Mouse (Mus musculus) adrenal gland, postnatal 4 days (tissue): ENCODE data around the gene Zcchc8. TPM values are rescaled to one million over a fixed set of nuclear protein-coding genes. Genes with fewer than 3 reads are reported as not detected.

Experiments used
- total RNA-seq, 2 experiments: library from RNA; stranded (reverse); gene quantifications; 2 replicates each; pipeline ENCODE4 v1.2.3; 2021

Zcchc8 gene
- total RNA-seq, 2 experiments from 2014 or later: 63.1 to 69.9 TPM

Other genes starting within 250 kb of the Zcchc8 start
- not detected for gene Lrrc43, start 231.8 kb downstream of the Zcchc8 start, total RNA-seq
- gene Il31, start 231.6 kb downstream of the Zcchc8 start, total RNA-seq: not detected
- under 1 TPM; 0.48 to 0.56 TPM for gene B3gnt4, start 210.6 kb downstream of the Zcchc8 start, total RNA-seq
- gene Diablo, start 196.9 kb downstream of the Zcchc8 start, total RNA-seq: 10 to 100 TPM; 91.8 to 92.2 TPM
- gene Gm49027, start 195.6 kb downstream of the Zcchc8 start, total RNA-seq: 10 to 100 TPM; 22.5 to 31.9 TPM
- gene Vps33a, start 148.1 kb downstream of the Zcchc8 start, total RNA-seq: 10 to 100 TPM; 53.5 to 55.4 TPM
- 10 to 100 TPM; 61.1 to 69.9 TPM for gene Clip1, start 36.5 kb downstream of the Zcchc8 start, total RNA-seq
- gene Rsrc2, start 28.3 kb upstream of the Zcchc8 start, total RNA-seq: 100 to 1,000 TPM in 1 of 2 experiments, 10 to 100 TPM in 1; 98.7 to 101 TPM
- 10 to 100 TPM; 14.3 to 22.3 TPM for gene Kntc1, start 28.6 kb upstream of the Zcchc8 start, total RNA-seq
- 1 to 10 TPM in 1 of 2 experiments, under 1 TPM in 1; 0.59 to 1.4 TPM for gene Hcar2, start 144.4 kb upstream of the Zcchc8 start, total RNA-seq
- 1 to 10 TPM; 7.2 to 9.6 TPM for gene Hcar1, start 158.9 kb upstream of the Zcchc8 start, total RNA-seq
- 10 to 100 TPM; 77.3 to 80.0 TPM for gene Denr, start 186.1 kb upstream of the Zcchc8 start, total RNA-seq
- gene Gm43518, start 206.3 kb upstream of the Zcchc8 start, total RNA-seq: 1 to 10 TPM; 1.7 to 2.2 TPM
- 1 to 10 TPM; 5.4 to 8.0 TPM for gene Ccdc62, start 209.6 kb upstream of the Zcchc8 start, total RNA-seq